Mouse (Mus musculus) cerebral cortex, adult 2 months (tissue): ENCODE data around the gene Rbck1.

ENCODE experiments used
- WGBS: fragments of 180-500 bp; shearing (Covaris S2); methylation state at CpG from one replicate; pipeline ENCODE4 v1.1.7; 2018; 5-methylcytosine and 5-hydroxymethylcytosine counted together

Rbck1 gene

DNA sequence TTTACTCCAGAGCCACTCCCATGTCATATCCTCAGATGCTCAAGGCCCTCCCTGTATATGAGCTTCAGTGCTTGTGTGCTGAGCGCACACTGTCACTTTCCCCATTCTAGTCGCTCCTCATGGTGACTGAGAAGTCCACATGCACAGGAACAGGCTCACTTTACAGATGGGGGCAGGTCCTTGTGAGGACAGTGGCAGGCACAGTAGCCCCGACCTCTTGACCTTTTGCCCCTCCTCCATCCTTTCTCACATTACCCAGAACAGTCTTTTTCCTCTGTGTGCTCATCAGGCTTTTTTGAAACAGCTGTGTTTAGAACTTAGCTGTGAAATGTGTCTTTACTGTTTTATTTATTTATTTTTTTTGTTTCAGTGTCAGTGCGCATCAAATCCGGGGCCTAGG lies 28.7 kb downstream of the Rbck1 start:
- 84% methylated on average over 5 of the region's 5 CpGs for WGBS

DNA sequence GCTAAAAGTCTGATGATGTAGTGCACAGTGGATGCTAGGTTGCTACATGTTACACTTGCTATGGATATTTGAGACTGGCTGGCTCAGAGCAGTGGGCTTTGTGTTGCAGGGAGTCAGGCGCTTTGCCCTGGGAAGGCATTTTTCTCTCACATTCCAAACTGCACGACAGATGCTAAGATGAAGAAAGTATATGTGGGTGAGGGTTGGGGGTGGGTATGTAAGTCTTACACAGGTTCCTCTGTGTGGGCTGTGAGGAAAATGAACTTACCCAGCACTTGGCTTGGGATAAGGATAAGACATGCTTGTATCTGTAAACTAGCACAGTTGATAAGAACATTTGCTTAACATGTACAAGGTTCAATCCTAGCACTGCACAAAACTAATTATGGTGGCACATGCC lies 29.6 kb downstream of the Rbck1 start:
- WGBS, result 57% methylated on average over 2 of the region's 2 CpGs

DNA sequence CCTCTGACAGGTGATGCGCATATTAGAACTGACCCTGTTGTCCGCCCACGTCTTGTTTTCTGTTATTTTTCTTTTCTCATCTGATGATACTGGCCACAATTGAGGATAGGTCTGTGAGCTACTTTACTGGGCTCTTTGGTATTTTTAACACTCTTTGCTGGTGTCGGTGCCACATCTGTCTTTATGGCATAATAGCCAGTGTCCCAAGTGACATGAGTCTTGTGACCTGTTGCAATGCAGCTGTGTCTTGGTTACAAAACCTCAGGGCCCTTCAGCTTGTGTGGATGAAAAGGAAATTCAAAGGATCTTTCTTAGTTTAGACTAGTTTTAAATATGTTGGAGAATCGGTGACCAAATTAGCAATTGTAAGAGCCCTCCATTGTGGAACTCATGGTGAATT lies 37.9 kb downstream of the Rbck1 start:
- WGBS, result 23% methylated on average over 5 of the region's 5 CpGs

DNA sequence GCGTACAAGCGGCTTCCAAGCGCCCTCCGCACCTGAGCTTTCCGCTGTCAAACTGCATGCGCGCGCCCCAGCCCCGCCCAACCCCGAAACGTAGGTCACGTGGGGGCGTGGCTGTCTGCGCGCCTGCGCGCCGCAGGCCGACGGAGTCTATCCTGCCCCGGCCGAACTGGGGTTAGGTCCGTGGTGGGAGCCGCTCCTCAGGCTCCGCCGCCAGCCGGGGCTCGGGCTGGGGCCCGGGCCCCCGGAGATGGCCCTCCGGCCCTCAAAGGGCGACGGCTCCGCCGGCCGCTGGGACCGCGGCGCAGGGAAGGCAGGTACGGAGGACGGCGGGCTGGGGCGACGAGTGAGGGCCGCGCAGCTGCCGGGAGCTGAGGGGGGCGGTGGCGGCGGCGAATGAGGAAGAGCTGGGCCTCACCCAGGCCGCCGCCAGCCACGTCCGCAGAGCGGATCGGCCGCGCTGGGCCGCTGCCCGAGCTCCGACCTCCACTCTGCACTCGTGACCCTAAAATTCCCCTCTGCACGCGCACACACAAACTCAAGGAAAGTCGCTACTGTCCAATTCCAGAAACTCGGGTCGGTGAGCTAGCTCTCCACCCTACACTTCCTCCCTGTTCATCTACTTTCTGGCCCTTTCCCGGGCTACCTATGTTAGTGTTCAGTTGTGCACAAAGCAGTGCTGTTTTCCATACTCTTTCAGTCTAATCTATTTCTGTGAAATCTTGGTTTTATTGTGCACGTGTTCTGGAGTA lies 38.6 kb downstream of the Rbck1 start, which contains the start of gene Tbc1d20:
Gene Tbc1d20, plus strand, starts transcription at position 102 of the 749 bp plus-strand sequence.
- WGBS, result 1% methylated on average over 70 of the region's 70 CpGs

DNA sequence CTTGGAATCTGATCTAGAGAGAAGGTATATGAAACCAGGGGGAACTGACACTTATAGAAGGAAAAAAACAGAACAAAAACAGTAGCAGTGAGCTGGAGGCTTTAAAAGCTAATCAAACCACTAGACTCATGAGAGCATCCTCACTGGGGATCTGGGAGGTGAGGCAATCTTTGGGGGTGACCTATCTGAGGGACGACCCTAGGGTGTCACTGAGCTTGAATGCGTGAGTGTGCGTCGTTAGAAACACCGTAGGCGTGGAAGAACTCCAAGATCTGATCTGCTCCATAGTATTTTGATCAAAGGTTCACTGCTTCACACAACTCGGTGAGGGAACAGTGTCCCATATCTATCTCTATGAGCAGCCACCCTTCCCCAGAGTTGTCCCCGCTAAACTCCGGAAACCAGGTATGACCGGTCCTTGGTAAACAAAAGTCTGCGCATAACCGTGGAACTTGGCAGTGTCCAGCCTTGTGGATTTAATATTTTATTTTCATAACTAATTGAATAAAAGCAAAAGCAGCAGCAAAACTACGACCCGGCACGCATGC lies 39.2 kb downstream of the Rbck1 start:
- 1% methylated on average over 15 of the region's 15 CpGs for WGBS

DNA sequence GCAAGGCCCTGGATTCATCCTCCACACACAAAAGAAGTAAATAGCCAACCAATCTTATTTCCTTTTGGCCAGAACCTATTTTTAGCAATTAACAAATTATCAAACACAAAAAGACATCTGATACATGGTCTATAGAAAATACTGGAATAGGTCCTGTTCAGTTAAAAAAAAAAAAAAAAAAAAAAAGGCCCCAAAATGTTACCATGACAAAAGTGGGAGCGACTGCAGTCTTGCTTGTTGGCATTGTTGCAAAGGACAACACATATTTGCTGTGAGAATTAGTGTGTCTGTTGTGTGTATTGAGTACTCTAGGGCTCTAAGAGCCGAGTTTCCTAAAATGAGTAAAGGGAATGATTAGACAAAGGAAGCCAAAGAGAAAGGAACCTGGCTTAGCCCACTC lies 40.0 kb downstream of the Rbck1 start:
- 52% methylated on average over 2 of the region's 2 CpGs for WGBS

DNA sequence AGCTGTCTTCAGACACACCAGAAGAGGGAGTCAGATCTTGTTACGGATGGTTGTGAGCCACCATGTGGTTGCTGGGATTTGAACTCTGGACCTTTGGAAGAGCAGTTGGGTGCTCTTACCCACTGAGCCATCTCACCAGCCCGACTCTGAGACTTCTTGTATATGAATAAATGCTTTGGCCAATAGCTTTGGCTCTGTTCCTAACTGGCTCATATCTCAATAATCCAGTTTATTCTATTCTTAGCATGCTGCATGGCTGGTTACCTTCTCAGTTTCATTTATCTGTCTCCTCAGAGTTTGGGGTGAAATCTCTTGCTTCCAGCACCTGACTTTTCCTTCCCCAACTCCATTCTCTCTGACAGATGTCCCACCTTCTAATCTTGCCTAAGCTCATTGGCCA lies 42.8 kb downstream of the Rbck1 start:
- WGBS, result 68% methylated on average over 2 of the region's 2 CpGs

DNA sequence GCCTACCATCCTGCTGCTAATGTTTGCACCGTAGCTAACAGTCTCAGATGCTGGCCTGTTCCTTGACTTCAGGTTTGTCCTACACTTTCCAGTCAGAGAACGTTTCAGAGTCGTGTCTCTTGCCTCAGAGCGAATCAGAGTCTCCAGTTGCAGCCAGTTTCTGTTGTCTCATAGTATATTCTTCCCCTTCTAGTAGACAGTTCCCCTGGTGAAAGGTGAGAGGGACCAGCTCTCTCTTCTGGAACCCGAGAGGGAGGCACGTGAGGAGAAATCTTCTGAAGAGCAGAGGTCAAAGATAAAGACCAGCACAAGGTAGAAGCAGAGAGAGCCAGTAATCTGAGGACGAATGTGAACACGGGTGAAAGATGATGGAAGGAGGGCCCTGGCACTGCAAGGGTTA lies 44.4 kb downstream of the Rbck1 start:
- 83% methylated on average over 8 of the region's 8 CpGs for WGBS

DNA sequence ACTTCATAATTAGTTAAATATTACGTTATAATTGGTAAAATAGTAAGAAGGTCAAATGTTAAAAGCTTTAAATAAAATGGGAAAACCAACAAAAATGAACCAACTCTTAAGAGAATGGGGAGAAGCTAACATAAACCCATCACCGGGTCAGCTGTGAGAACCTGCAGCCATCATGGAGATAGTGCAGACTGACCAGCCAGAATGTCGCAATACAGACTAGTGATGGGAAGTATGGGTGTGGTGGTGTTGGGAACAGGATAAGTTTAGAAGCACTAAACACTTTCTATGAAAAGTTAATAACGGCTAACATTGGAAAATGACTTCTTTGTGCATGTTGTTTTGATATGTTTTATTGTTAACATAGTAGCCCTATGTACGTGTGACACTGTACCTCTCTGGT lies 44.9 kb downstream of the Rbck1 start:
- 90% methylated on average over 5 of the region's 5 CpGs for WGBS

DNA sequence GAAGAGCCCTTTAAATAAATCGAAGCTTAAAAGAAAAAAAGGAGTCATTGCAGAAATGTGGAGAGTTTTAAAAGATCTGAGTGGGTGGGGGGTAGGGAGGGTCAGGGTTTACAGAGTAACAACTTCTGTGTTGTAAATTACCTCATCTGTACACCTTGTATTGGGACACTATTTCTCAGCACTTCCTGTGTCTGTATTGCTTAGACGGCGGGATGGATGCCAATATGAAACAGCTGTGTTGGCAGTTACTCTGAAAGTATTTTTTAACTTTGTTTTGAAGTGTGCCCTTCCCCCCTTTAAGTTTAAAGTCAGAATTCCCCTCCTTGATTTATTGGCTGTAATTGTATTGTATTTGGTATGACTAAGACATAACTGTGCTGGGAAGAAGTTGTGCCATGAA lies 51.0 kb downstream of the Rbck1 start:
- 59% methylated on average over 3 of the region's 3 CpGs for WGBS

DNA sequence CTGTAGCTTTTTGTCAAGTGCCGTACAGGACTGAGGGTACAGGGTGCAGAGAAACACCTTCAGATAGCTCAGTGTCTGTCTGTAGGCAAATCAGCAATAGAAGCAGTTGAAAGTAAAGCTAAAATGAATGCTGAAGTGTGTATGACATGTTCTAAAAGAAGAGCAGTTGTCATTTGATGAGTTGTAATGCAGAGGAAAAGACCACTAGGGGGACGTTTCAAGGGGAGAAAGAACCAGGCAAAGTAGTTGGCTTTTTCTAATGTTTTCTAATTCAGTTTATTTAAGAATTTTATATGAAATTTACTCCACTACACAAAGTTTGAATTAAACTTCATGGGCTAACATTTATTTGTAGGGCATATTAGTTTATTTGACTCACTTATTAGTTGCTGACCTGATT lies 58.8 kb downstream of the Rbck1 start:
- 59% methylated on average over 2 of the region's 2 CpGs for WGBS
